Mouse (Mus musculus) liver, embryonic 14.5 days (tissue): Measurements from ENCODE around the gene Park7. TPM values are rescaled to one million over a fixed set of nuclear protein-coding genes. Genes with fewer than 3 reads are reported as not detected.

Source experiments
- ATAC-seq: fragments of 200-750 bp; cut with Nextera tagmentation; 2 replicates; pipeline ENCODE4 v1.8.0; 2017; ENCODE audit warnings: moderate number of reproducible peaks, mild to moderate bottlenecking, moderate library complexity; ENCODE audit not compliant: insufficient read depth
- DNase-seq, 3 experiments: peaks; one replicate each; pipeline ENCODE4 v3.0.0-alpha.2; 2012 to 2013; ENCODE audit warnings: low read depth in 3 of 3, low spot score in 3 of 3
- H3K27ac ChIP-seq: fragments of 300-500 bp; sonication (generic); 2 replicates; pipeline ENCODE4 v1.5.1; 2014; ENCODE audit warnings: moderate library complexity, mild to moderate bottlenecking, control low read depth, inconsistent platforms
- H3K27me3 ChIP-seq: fragments of 300-500 bp; sonication (generic); 2 replicates; pipeline ENCODE4 v1.6.1; 2014; ENCODE audit warnings: mild to moderate bottlenecking, low read length, moderate library complexity; ENCODE audit not compliant: control insufficient read depth, insufficient read depth
- H3K36me3 ChIP-seq: fragments of 300-500 bp; sonication (generic); replicated peaks from 2 replicates; pipeline ENCODE4 v1.6.1; 2014; ENCODE audit warnings: low read depth; ENCODE audit not compliant: control insufficient read depth, insufficient read depth
- H3K4me1 ChIP-seq, 2 experiments: fragments of 200-500 bp in 1 of 2; fragments of 300-500 bp in 1 of 2; sonication (generic) in 1 of 2; replicated peaks; 2 replicates each; pipeline ENCODE4 v1.6.1; 2012 to 2014; ENCODE audit warnings: antibody characterized with exemption in 1 of 2, inconsistent platforms in 1 of 2, low read length in 1 of 2; ENCODE audit not compliant: control insufficient read depth in 2 of 2, insufficient read depth in 2 of 2
- H3K4me2 ChIP-seq: fragments of 300-500 bp; sonication (generic); 2 replicates; pipeline ENCODE4 v1.6.1; 2014; ENCODE audit warnings: low read depth, mild to moderate bottlenecking, control low read depth, moderate library complexity
- H3K4me3 ChIP-seq, 2 experiments: fragments of 200-500 bp in 1 of 2; fragments of 300-500 bp in 1 of 2; sonication (generic) in 1 of 2; 2 replicates each; pipeline ENCODE4 v1.5.1; 2012 to 2014; ENCODE audit warnings: low read depth in 2 of 2, low read length in 2 of 2, mild to moderate bottlenecking in 2 of 2, control low read depth in 1 of 2, inconsistent platforms in 1 of 2, moderate library complexity in 1 of 2; ENCODE audit not compliant: insufficient read depth in 1 of 2
- H3K9ac ChIP-seq: fragments of 300-500 bp; sonication (generic); replicated peaks from 2 replicates; pipeline ENCODE4 v1.6.1; 2014; ENCODE audit warnings: mild to moderate bottlenecking, control low read depth, moderate library complexity
- H3K9me3 ChIP-seq: fragments of 300-500 bp; sonication (generic); 2 replicates; pipeline ENCODE4 v1.6.1; 2016; ENCODE audit warnings: low read length, mixed read lengths; ENCODE audit not compliant: control insufficient read depth
- CTCF ChIP-seq: IDR thresholded peaks from 2 replicates; pipeline ENCODE4 v1.5.1; 2016; ENCODE audit warnings: antibody characterized with exemption, low read depth, control low read depth
- EP300 ChIP-seq: IDR thresholded peaks from 2 replicates; pipeline ENCODE4 v1.6.1; 2016; ENCODE audit warnings: antibody characterized with exemption, low read depth
- WGBS: fragments of 180-500 bp; shearing (Covaris S2); extraction: QIAGEN DNeasy Blood & Tissue Kit; methylation state at CpG from one replicate; pipeline ENCODE4 v1.1.7; 2014; ENCODE audit not compliant: insufficient replicate concordance; 5-methylcytosine and 5-hydroxymethylcytosine counted together
- polyA plus RNA-seq, 2 experiments: library from polyadenylated mRNA; depleted of rRNA in 1 of 2; stranded (reverse) in 1 of 2; unstranded in 1 of 2; fragments of >200 nt; fragmentation: Nextera tagmentation in 1 of 2; extraction: Ambion mirVana in 1 of 2; gene quantifications; 2 replicates each; pipeline versions ENCODE4 v1.2.1 to v1.2.3; 2012 to 2014

The Park7 gene
- polyA plus RNA-seq, 2 experiments, result 180 to 263 TPM

GRCm38 (mm10) chr4:150937293-150938062 lies 23.2 kb upstream of the Park7 start:
- no peaks in the 10 kb centered on the region for H3K27me3 ChIP-seq
- no peaks in the 10 kb centered on the region for H3K36me3 ChIP-seq
- no peak overlapping the region for H3K4me3 ChIP-seq
- ATAC-seq (no peak), DNase-seq (no peak)
- no peaks in the 10 kb centered on the region for H3K4me1 ChIP-seq
- H3K9me3 ChIP-seq, result no peaks in the 10 kb centered on the region
- no peak overlapping the region for H3K27ac ChIP-seq
- peak overlapping the region; percentile 6; the same call in 1 of the 2 replicates for H3K4me2 ChIP-seq
- no peak overlapping the region for H3K9ac ChIP-seq
- TF ChIP-seq EP300, result no peak
- TF ChIP-seq CTCF, result no peak
- 66% methylated on average over 16 of the region's 16 CpGs for WGBS

GRCm38 (mm10) chr4:150933503-150933902 lies 19.3 kb upstream of the Park7 start:
- no peak overlapping the region for H3K4me2 ChIP-seq
- H3K9ac ChIP-seq, result no peak overlapping the region
- H3K27me3 ChIP-seq, result no peaks in the 10 kb centered on the region
- no peak for TF ChIP-seq EP300
- no peak for TF ChIP-seq CTCF
- no peaks in the 10 kb centered on the region for H3K4me1 ChIP-seq
- DNase-seq (no peak), ATAC-seq (no peak)
- H3K36me3 ChIP-seq, result no peaks in the 10 kb centered on the region
- WGBS, result 77% methylated on average over 1 of the region's 1 CpGs
- no peak overlapping the region for H3K27ac ChIP-seq
- H3K9me3 ChIP-seq, result no peaks in the 10 kb centered on the region
- no peak overlapping the region for H3K4me3 ChIP-seq

- ATAC-seq (no peak), DNase-seq (no peak)
- WGBS, result 31% methylated on average over 10 of the region's 10 CpGs
- Histone ChIP-seq H3K4me3 (no peak overlapping the region), H3K36me3 (no peaks in the 10 kb centered on the region), H3K9ac (no peak overlapping the region), H3K9me3 (no peaks in the 10 kb centered on the region), H3K27me3 (no peaks in the 10 kb centered on the region), H3K4me1 (peaks cover 0 to 7% of the 10 kb centered on the region in 2 experiments; a peak in 2 of 4 replicates), H3K4me2 (no peak overlapping the region), H3K27ac (no peak overlapping the region)
- TF ChIP-seq CTCF (no peak), EP300 (no peak)
Measured at GRCm38 (mm10) chr4:150927789-150928188, 13.6 kb upstream of the Park7 start.

- no peak overlapping the region for H3K4me2 ChIP-seq
- peaks cover 0 to 7% of the 10 kb centered on the region in 2 experiments; a peak in 2 of 4 replicates for H3K4me1 ChIP-seq
- 36% methylated on average over 13 of the region's 14 CpGs for WGBS
- ATAC-seq (no peak), DNase-seq (no peak)
- H3K9me3 ChIP-seq, result no peaks in the 10 kb centered on the region
- no peaks in the 10 kb centered on the region for H3K27me3 ChIP-seq
- TF ChIP-seq CTCF, result no peak
- no peak for TF ChIP-seq EP300
- no peak overlapping the region for H3K27ac ChIP-seq
- no peak overlapping the region for H3K9ac ChIP-seq
- H3K36me3 ChIP-seq, result no peaks in the 10 kb centered on the region
- no peak overlapping the region for H3K4me3 ChIP-seq
Measured at GRCm38 (mm10) chr4:150926924-150927705, 12.9 kb upstream of the Park7 start.

- DNase-seq, result peak in 1 of 3 experiments; percentile 20
- 34% methylated on average over 5 of the region's 5 CpGs for WGBS
Measured at GRCm38 (mm10) chr4:150925923-150926322, 11.7 kb upstream of the Park7 start.

More at GRCm38 (mm10) chr4:150925923-150926322, 11.7 kb upstream of the Park7 start:
- H3K4me3 ChIP-seq, result no peak overlapping the region
- ATAC-seq, result no peak
- H3K9ac ChIP-seq, result no peak overlapping the region
- no peaks in the 10 kb centered on the region for H3K9me3 ChIP-seq
- H3K36me3 ChIP-seq, result no peaks in the 10 kb centered on the region
- peaks cover 0 to 7% of the 10 kb centered on the region in 2 experiments; a peak in 2 of 4 replicates for H3K4me1 ChIP-seq
- no peak overlapping the region for H3K4me2 ChIP-seq
- H3K27ac ChIP-seq, result no peak overlapping the region
- no peaks in the 10 kb centered on the region for H3K27me3 ChIP-seq
- no peak for TF ChIP-seq EP300
- TF ChIP-seq CTCF, result peak; percentile 78
